Mouse (Mus musculus) hindbrain, embryonic 15.5 days (tissue): ENCODE data around the gene Zfpl1. TPM values are rescaled to one million over a fixed set of nuclear protein-coding genes. Genes with fewer than 3 reads are reported as not detected.

Experiments used
- ATAC-seq: fragments of 200-750 bp; cut with Nextera tagmentation; 2 replicates; pipeline ENCODE4 v1.8.0; 2017; ENCODE audit warnings: low read depth, moderate number of reproducible peaks, moderate TSS enrichment; ENCODE audit not compliant: low FRiP score
- H3K27ac ChIP-seq: fragments of 300-500 bp; sonication (generic); replicated peaks from 2 replicates; pipeline ENCODE4 v1.5.1; 2015; ENCODE audit warnings: mild to moderate bottlenecking, inconsistent platforms
- H3K27me3 ChIP-seq: fragments of 300-500 bp; sonication (generic); 2 replicates; pipeline ENCODE4 v1.6.1; 2015; ENCODE audit warnings: control low read depth, inconsistent platforms
- H3K36me3 ChIP-seq: fragments of 300-500 bp; sonication (generic); 2 replicates; pipeline ENCODE4 v1.6.1; 2015; ENCODE audit warnings: control low read depth, inconsistent platforms
- H3K4me1 ChIP-seq: fragments of 300-500 bp; sonication (generic); replicated peaks from 2 replicates; pipeline ENCODE4 v1.6.1; 2015; ENCODE audit warnings: control low read depth, inconsistent platforms
- H3K4me2 ChIP-seq: fragments of 300-500 bp; sonication (generic); 2 replicates; pipeline ENCODE4 v1.6.1; 2015; ENCODE audit warnings: moderate library complexity, mild to moderate bottlenecking, inconsistent platforms
- H3K4me3 ChIP-seq: fragments of 300-500 bp; sonication (generic); 2 replicates; pipeline ENCODE4 v1.5.1; 2015; ENCODE audit warnings: mild to moderate bottlenecking, inconsistent platforms
- H3K9ac ChIP-seq: fragments of 300-500 bp; sonication (generic); 2 replicates; pipeline ENCODE4 v1.6.1; 2015; ENCODE audit warnings: inconsistent platforms
- H3K9me3 ChIP-seq: fragments of 300-500 bp; sonication (generic); 2 replicates; pipeline ENCODE4 v1.6.1; 2016; ENCODE audit warnings: control low read depth, inconsistent platforms
- WGBS: fragments of 180-500 bp; shearing (Covaris S2); methylation state at CpG from one replicate; pipeline ENCODE4 v1.1.7; 2015; 5-methylcytosine and 5-hydroxymethylcytosine counted together
- polyA plus RNA-seq: library from polyadenylated mRNA; unstranded; fragments of >200 nt; fragmentation: Nextera tagmentation; extraction: Ambion mirVana; gene quantifications from 2 replicates; pipeline ENCODE4 v1.2.1, GENCODE M21; 2015

The Zfpl1 gene
- polyA plus RNA-seq, 1 experiment from 2014 or later, result 82.0 TPM

GRCm38 (mm10) chr19:6066571-6066970, 18.2 kb downstream of the Zfpl1 start:
- Histone ChIP-seq H3K27me3 (no peaks in the 10 kb centered on the region), H3K4me3 (peak overlapping the region; percentile 61), H3K9ac (peak overlapping the region; percentile 84), H3K27ac (peak overlapping the region; percentile 88), H3K9me3 (no peaks in the 10 kb centered on the region), H3K4me2 (peak overlapping the region; percentile 94), H3K36me3 (peaks cover 23% of the 10 kb centered on the region), H3K4me1 (peaks cover 56% of the 10 kb centered on the region)
- peak; percentile 16; the same call in 1 of the 2 replicates for ATAC-seq
- WGBS, result 25% methylated on average over 5 of the region's 5 CpGs

- Histone ChIP-seq H3K4me3 (no peak overlapping the region), H3K9ac (no peak overlapping the region), H3K4me1 (peaks cover 65% of the 10 kb centered on the region), H3K27me3 (no peaks in the 10 kb centered on the region), H3K9me3 (no peaks in the 10 kb centered on the region), H3K4me2 (peak overlapping the region; percentile 99; the same call in 1 of the 2 replicates), H3K36me3 (peaks cover 4% of the 10 kb centered on the region; the same call in 1 of the 2 replicates), H3K27ac (no peak overlapping the region)
- no peak for ATAC-seq
- WGBS, result 89% methylated on average over 6 of the region's 6 CpGs
These were observed 21.7 kb downstream of the Zfpl1 start for GRCm38 (mm10) chr19:6063081-6063480.

- Histone ChIP-seq H3K4me2 (peak overlapping the region; percentile 99), H3K4me3 (peak overlapping the region; percentile 93), H3K9ac (peak overlapping the region; percentile 98), H3K27me3 (no peaks in the 10 kb centered on the region), H3K27ac (peak overlapping the region; percentile 93; the same call in 1 of the 2 replicates), H3K4me1 (peaks cover 62% of the 10 kb centered on the region), H3K36me3 (peaks cover 4% of the 10 kb centered on the region; the same call in 1 of the 2 replicates), H3K9me3 (no peaks in the 10 kb centered on the region)
- no peak for ATAC-seq
- 65% methylated on average over 5 of the region's 5 CpGs for WGBS
These were observed 22.3 kb downstream of the Zfpl1 start for GRCm38 (mm10) chr19:6062418-6062817.

DNA sequence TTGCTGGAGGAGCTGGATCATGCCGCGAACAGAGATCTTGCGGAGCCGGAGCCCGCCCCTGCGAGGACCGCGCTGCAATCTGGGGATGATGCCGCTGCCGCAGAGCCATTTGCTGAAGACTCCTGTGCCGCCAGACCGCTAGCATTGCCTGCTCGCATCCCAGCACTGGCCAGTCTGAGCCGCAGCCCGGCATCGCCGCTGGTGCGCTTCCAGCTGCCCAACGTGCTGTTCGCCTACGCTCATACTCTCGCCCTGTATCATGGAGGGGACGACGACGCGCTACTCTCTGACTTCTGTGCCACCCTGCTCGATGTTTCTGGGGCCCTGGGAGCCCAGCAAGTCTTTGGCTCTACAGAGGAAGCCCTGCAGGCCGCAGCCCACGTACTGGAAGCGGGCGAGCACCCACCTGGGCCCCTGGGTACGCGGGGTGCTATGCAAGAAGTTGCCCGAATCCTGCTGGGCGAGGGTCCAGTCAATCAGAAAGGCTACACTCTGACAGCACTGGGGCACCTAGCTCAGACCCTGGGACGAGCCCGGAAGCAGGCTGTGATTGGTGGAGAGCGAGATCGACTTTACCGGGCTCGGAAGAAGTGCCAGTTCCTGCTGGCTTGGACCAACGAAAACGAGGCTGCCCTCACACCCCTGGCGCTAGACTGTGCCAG, 23.0 kb downstream of the Zfpl1 start:
- peak; percentile 1; the same call in 1 of the 2 replicates for ATAC-seq
- Histone ChIP-seq H3K27me3 (no peaks in the 10 kb centered on the region), H3K4me2 (peak overlapping the region; percentile 99), H3K9me3 (no peaks in the 10 kb centered on the region), H3K4me1 (peaks cover 62% of the 10 kb centered on the region), H3K27ac (peak overlapping the region; percentile 93), H3K4me3 (peak overlapping the region; percentile 93), H3K36me3 (peaks cover 4% of the 10 kb centered on the region; the same call in 1 of the 2 replicates), H3K9ac (peak overlapping the region; percentile 98)
- 1% methylated on average over 44 of the region's 44 CpGs for WGBS

DNA sequence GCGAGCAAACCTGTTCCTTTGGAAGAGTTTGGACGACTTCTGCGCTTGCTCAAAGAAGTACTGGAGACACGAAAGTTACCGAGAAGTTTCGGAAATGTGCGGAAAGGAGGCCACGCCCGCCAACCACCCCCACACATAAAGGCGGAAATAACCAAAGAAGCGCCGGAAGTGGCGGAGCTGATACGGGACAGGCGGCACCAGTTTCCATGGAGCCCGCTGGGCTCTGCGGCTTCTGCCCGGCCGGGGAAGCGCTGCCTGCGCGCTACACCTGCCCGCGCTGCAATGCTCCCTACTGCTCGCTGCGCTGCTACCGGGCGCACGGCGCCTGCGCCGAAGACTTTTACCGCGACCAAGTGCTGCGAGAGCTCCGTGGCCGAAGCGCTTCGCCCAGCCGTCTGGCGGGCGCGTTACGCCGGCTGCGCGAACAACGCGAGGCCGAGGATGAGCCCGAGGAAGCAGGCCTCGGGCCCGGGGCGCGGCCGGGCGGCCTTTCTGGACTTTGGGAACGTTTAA, 23.7 kb downstream of the Zfpl1 start, which contains the start of gene Znhit2:
TSS of gene Znhit2 (plus strand) at position 172 of the 513 bp plus-strand sequence.
- Histone ChIP-seq H3K9me3 (no peaks in the 10 kb centered on the region), H3K4me1 (peaks cover 62% of the 10 kb centered on the region)

GRCm38 (mm10) chr19:6058966-6059365, 25.8 kb downstream of the Zfpl1 start:
- peaks cover 51% of the 10 kb centered on the region for H3K4me1 ChIP-seq
- H3K9ac ChIP-seq, result peak overlapping the region; percentile 88
- H3K36me3 ChIP-seq, result peaks cover 15% of the 10 kb centered on the region
- H3K27me3 ChIP-seq, result no peaks in the 10 kb centered on the region
- H3K27ac ChIP-seq, result no peak overlapping the region
- WGBS, result 89% methylated on average over 5 of the region's 5 CpGs
- H3K9me3 ChIP-seq, result no peaks in the 10 kb centered on the region
- H3K4me3 ChIP-seq, result peak overlapping the region; percentile 92
- no peak for ATAC-seq
- H3K4me2 ChIP-seq, result peak overlapping the region; percentile 88

More for the DNA sequence above, 23.7 kb downstream of the Zfpl1 start, which contains the start of gene Znhit2:
- WGBS, result under 1% methylated on average over 58 of the region's 58 CpGs
- peak within 1 kb of the TSS; percentile 93 for H3K4me3 ChIP-seq
- H3K27ac ChIP-seq, result peak within 1 kb of the TSS; percentile 93
- peak; percentile 67 for ATAC-seq
- H3K27me3 ChIP-seq, result no peaks in the 10 kb centered on the region
- peaks cover 4% of the 10 kb centered on the region; the same call in 1 of the 2 replicates for H3K36me3 ChIP-seq
- peak within 1 kb of the TSS; percentile 99 for H3K4me2 ChIP-seq
- peak within 1 kb of the TSS; percentile 98 for H3K9ac ChIP-seq

- H3K36me3 ChIP-seq, result peaks cover 20% of the 10 kb centered on the region
- H3K27ac ChIP-seq, result peak overlapping the region; percentile 88; the same call in 1 of the 2 replicates
- peak overlapping the region; percentile 88 for H3K4me2 ChIP-seq
- H3K4me1 ChIP-seq, result peaks cover 47% of the 10 kb centered on the region
- no peaks in the 10 kb centered on the region for H3K27me3 ChIP-seq
- H3K9me3 ChIP-seq, result no peaks in the 10 kb centered on the region
- no peak for ATAC-seq
- H3K9ac ChIP-seq, result peak overlapping the region; percentile 88
- 39% methylated on average over 5 of the region's 5 CpGs for WGBS
- peak overlapping the region; percentile 92 for H3K4me3 ChIP-seq
These were observed 26.2 kb downstream of the Zfpl1 start for GRCm38 (mm10) chr19:6058513-6058912.

GRCm38 (mm10) chr19:6057313-6058096, 27.3 kb downstream of the Zfpl1 start, which contains the start of the genes Mrpl49 and Fau:
Gene Mrpl49, minus strand, starts transcription at chr19:6057785.
Gene Fau, plus strand, starts transcription at chr19:6057844.
- H3K27ac ChIP-seq, result peak within 1 kb of the TSS; percentile 88
- peak within 1 kb of the TSS; percentile 88 for H3K4me2 ChIP-seq
- H3K9me3 ChIP-seq, result no peaks in the 10 kb centered on the region
- peak within 1 kb of the TSS; percentile 92 for H3K4me3 ChIP-seq
- no peaks in the 10 kb centered on the region for H3K27me3 ChIP-seq
- peaks cover 37% of the 10 kb centered on the region for H3K4me1 ChIP-seq
- WGBS, result under 1% methylated on average over 63 of the region's 63 CpGs
- H3K9ac ChIP-seq, result peak within 1 kb of the TSS; percentile 89
- ATAC-seq, result peak; percentile 90
- peaks cover 30% of the 10 kb centered on the region for H3K36me3 ChIP-seq

DNA sequence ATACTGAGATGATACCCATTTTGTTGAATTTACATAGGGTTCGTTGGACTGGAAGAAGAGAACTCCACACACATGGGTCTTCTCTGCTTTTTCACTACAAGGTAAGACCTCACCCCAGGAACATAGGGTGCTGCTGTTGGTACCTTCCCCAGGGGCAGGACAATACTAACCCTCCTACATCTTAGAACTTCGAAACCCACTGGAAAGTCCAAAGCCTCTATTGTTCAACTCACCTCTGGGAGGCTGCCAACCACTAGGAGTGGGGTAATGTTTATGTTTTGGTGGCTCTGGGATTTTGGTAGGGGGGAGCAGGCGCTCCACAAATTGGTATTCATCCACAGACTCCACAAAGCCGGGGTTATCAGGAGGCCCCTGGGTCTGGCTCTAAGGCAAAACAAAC, 28.1 kb downstream of the Zfpl1 start:
- 60% methylated on average over 4 of the region's 4 CpGs for WGBS
- H3K27me3 ChIP-seq, result no peaks in the 10 kb centered on the region
- H3K4me2 ChIP-seq, result peak overlapping the region; percentile 88
- peaks cover 38% of the 10 kb centered on the region for H3K36me3 ChIP-seq
- H3K9me3 ChIP-seq, result no peaks in the 10 kb centered on the region
- peaks cover 28% of the 10 kb centered on the region for H3K4me1 ChIP-seq
- no peak overlapping the region for H3K27ac ChIP-seq
- H3K9ac ChIP-seq, result peak overlapping the region; percentile 89
- no peak for ATAC-seq
- H3K4me3 ChIP-seq, result peak overlapping the region; percentile 92

DNA sequence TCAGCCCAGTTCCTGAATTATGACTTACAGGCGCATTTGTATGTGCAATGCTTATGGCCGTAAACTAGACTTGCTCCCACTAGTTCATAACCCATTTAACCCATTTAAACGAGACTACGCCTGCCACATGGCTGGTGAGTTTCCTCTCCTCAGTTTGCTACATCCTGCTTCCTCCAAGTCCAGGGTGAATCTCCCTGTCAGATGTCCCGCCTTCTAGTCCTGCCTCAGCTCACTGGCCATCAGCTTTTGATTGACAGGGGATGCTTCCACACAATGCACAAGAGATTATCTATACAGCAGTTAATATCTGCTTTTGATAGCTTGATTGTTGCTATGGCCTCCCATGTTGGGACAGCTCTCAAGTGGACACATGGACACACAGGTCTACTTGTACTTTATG, 30.5 kb downstream of the Zfpl1 start:
- Histone ChIP-seq H3K9ac (no peak overlapping the region), H3K36me3 (peaks cover 58% of the 10 kb centered on the region), H3K27ac (no peak overlapping the region), H3K4me3 (no peak overlapping the region), H3K4me2 (no peak overlapping the region), H3K9me3 (no peaks in the 10 kb centered on the region), H3K4me1 (peaks cover 23% of the 10 kb centered on the region), H3K27me3 (no peaks in the 10 kb centered on the region)
- ATAC-seq, result no peak
- 88% methylated on average over 5 of the region's 5 CpGs for WGBS

DNA sequence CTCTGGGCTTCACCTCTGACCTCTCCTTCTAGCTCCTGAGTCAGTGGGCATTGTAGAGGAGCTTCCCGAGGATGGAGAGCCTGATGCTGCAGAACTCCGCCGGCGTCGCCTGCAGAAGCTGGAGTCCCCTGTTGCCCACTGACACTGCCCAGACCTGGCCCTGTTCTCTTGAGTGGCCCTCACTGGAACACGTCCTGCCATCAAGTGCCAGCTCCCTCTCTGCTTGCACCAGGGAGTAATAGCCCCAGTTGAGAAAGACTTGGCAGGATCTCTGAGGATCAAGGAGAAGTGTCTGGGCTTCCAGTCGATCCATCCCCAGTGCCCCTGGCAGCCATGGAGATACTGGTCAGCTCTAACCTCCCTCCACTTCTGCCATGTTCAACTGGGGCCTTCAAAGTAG, 32.2 kb downstream of the Zfpl1 start:
- no peaks in the 10 kb centered on the region for H3K27me3 ChIP-seq
- H3K4me2 ChIP-seq, result no peak overlapping the region
- ATAC-seq, result no peak
- no peak overlapping the region for H3K4me3 ChIP-seq
- no peak overlapping the region for H3K9ac ChIP-seq
- peaks cover 26% of the 10 kb centered on the region for H3K4me1 ChIP-seq
- H3K9me3 ChIP-seq, result no peaks in the 10 kb centered on the region
- no peak overlapping the region for H3K27ac ChIP-seq
- peaks cover 69% of the 10 kb centered on the region for H3K36me3 ChIP-seq
- 86% methylated on average over 7 of the region's 7 CpGs for WGBS
